In the genomic region with DNA sequence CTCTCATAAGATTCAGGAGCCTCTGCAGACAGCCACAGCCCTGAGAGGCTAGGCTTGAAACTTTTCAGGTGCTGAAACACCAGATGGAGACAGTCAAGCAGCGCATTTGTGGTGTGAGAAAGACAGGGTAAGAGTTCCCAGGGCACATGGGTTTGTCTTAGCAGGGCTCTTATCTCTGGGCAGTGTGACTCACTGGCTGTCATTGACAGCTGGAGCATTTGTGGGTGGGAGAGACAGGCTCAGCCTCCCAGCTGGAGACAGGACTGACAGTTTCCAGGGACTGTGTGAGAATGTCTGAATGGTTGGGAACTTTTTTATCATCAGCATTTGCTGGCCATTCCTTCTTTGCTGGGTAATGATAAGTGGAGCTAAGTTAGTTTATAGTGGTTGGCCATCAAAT, we compare ENCODE assay signal across 12 mouse cellular contexts. TPM values are rescaled to one million over a fixed set of nuclear protein-coding genes. Genes with fewer than 3 reads are reported as not detected.
DNase-seq lines count a peak whose midpoint lies in the region; ATAC-seq and TF ChIP-seq lines count a peak whose summit lies in the region.
"Had no signal": no experiment of that assay in that cellular context is flagged by ENCODE, and none has a peak within 500 bp of the region (broad histone marks: within the 10 kb centered on the region; RNA-seq: fewer than 3 reads in every experiment).

No protein-coding gene starts in this region.

- H3K9ac ChIP-seq in liver, postnatal 0 days (replicated peaks), result no peak overlapping the region
- H3K9ac ChIP-seq in heart, embryonic 16.5 days (ENCODE audit: low read length), result no peak overlapping the region
- H3K9ac ChIP-seq: limb, embryonic 15.5 days had no signal

- H3K9me3 ChIP-seq in liver, postnatal 0 days (ENCODE audit: low read length), result no peaks in the 10 kb centered on the region
- H3K9me3 ChIP-seq in heart, embryonic 16.5 days (replicated peaks; ENCODE audit: control insufficient read depth, low read length), result peaks cover 3% of the 10 kb centered on the region; the same call in 1 of the 2 replicates
- H3K9me3 ChIP-seq: limb, embryonic 15.5 days had no signal

- TF ChIP-seq EP300 in liver, postnatal 0 days (IDR thresholded peaks at IDR 0.05; ENCODE audit: low read depth), result no peak

- H3K27ac ChIP-seq in liver, postnatal 0 days (ENCODE audit: low read depth), result no peak overlapping the region
- H3K27ac ChIP-seq in heart, embryonic 16.5 days (ENCODE audit: low read length), result peak overlapping the region; percentile 68
- H3K27ac ChIP-seq: limb, embryonic 15.5 days had no signal

- H3K4me2 ChIP-seq in liver, postnatal 0 days (ENCODE audit: low read depth, low read length), result no peak overlapping the region
- peak overlapping the region; percentile 9; the same call in 1 of the 2 replicates for H3K4me2 ChIP-seq in heart, embryonic 16.5 days (ENCODE audit: low read depth, low read length)
- H3K4me2 ChIP-seq: limb, embryonic 15.5 days had no signal

- intact Hi-C loops in left cerebral cortex, postnatal 36 days (cut with DNase I), result no loop called here

- ATAC-seq in liver, postnatal 0 days, result no peak
- ATAC-seq in heart, embryonic 16.5 days (replicated peaks; ENCODE audit: extremely low read depth, insufficient read depth, low FRiP score), result peak; percentile 99
- ATAC-seq in megakaryocyte-erythroid progenitor cell, adult 5-6 weeks (replicated peaks; ENCODE audit: low FRiP score, low TSS enrichment, poor library complexity, severe bottlenecking), result 0 out of 2 replicates have a peak, but pooled peaks have one; percentile 30

- peak; percentile 15 for DNase-seq in liver
- no peak for DNase-seq in liver, postnatal 0 days
- DNase-seq in adrenal gland, postnatal 14 days, result peak; percentile 50
- no peak for DNase-seq in thymus, adult 18-20 months
- no peak for DNase-seq in frontal cortex, postnatal 10 days (ENCODE audit: low spot score in 2 of 2)
- no peak for DNase-seq in left cerebral cortex, postnatal 36 days (ENCODE audit: low spot score in 2 of 2)
- DNase-seq: cerebellum, adult 11 months; kidney, postnatal 14 days had no signal

- H3K4me1 ChIP-seq in liver, postnatal 0 days (ENCODE audit: insufficient read depth), result no peaks in the 10 kb centered on the region
- H3K4me1 ChIP-seq in heart, embryonic 16.5 days (ENCODE audit: control insufficient read depth, insufficient read depth, low read length), result peaks cover 8% of the 10 kb centered on the region
- H3K4me1 ChIP-seq: limb, embryonic 15.5 days had no signal

- WGBS in liver, postnatal 0 days (ENCODE audit: insufficient replicate concordance), result 33% methylated on average over 1 of the region's 1 CpGs
- 9% methylated on average over 1 of the region's 1 CpGs for WGBS in heart, embryonic 16.5 days

- H3K4me3 ChIP-seq in liver, postnatal 0 days (ENCODE audit: low read depth, low read length), result no peak overlapping the region
- H3K4me3 ChIP-seq in heart, embryonic 16.5 days (ENCODE audit: low read length), result no peak overlapping the region
- H3K4me3 ChIP-seq: limb, embryonic 15.5 days had no signal

- no peak for TF ChIP-seq CTCF in liver, postnatal 0 days (IDR thresholded peaks at IDR 0.05; ENCODE audit: low read depth)

- H3K36me3 ChIP-seq in liver, postnatal 0 days (replicated peaks; ENCODE audit: insufficient read depth, low read length), result no peaks in the 10 kb centered on the region
- no peaks in the 10 kb centered on the region for H3K36me3 ChIP-seq in heart, embryonic 16.5 days (ENCODE audit: control insufficient read depth, insufficient read depth)
- H3K36me3 ChIP-seq: G1E; limb, embryonic 15.5 days had no signal

- H3K27me3 ChIP-seq in liver, postnatal 0 days (ENCODE audit: insufficient read depth, low read length), result no peaks in the 10 kb centered on the region
- H3K27me3 ChIP-seq in heart, embryonic 16.5 days (ENCODE audit: control insufficient read depth, insufficient read depth, low read length), result no peaks in the 10 kb centered on the region
- H3K27me3 ChIP-seq: limb, embryonic 15.5 days had no signal

RNA-seq across cellular contexts. Expression of gene Vav3, which starts 53.9 kb away (rescaled TPM):
- polyA plus RNA-seq in liver, postnatal 0 days (2015; fragmentation: Nextera tagmentation; extraction: Ambion mirVana), result 4.0 and 4.4 TPM in 2 replicates
- 5.6 and 7.2 TPM in 2 replicates for total RNA-seq in adrenal gland, postnatal 14 days (2021)
- polyA plus RNA-seq in heart, embryonic 16.5 days (2015; fragmentation: Nextera tagmentation; extraction: Ambion mirVana), result 7.5 and 8.0 TPM in 2 replicates
- 6.6 and 12.2 TPM in 2 replicates for total RNA-seq in megakaryocyte-erythroid progenitor cell, adult 5-6 weeks (2014; fragmentation: Nextera tagmentation)
- 5.5 and 11.3 TPM in 2 replicates for total RNA-seq in megakaryocyte-erythroid progenitor cell, adult 5-6 weeks (2017)
- 1 to 10 TPM; 4.2 to 9.0 TPM for total RNA-seq in left cerebral cortex, postnatal 36 days (2021)
- polyA plus RNA-seq: G1E had no signal

Comparison
In these comparisons a context has a peak if more than half of its experiments do, and no peak if none do; other contexts are left out.
1. DNase-seq: peak in liver (single experiment) and adrenal gland, postnatal 14 days (single experiment); none in liver, postnatal 0 days (single experiment), thymus, adult 18-20 months (0 of 2), frontal cortex, postnatal 10 days (0 of 2) and left cerebral cortex, postnatal 36 days (0 of 2).